Mouse (Mus musculus) gastrocnemius, adult 18-20 months (tissue): ENCODE measurements around the gene Scand1. TPM values are rescaled to one million over a fixed set of nuclear protein-coding genes. Genes with fewer than 3 reads are reported as not detected.

Experiments
- DNase-seq: peaks from one replicate; pipeline ENCODE4 v3.0.0; 2021; ENCODE audit warnings: low spot score
- total RNA-seq, 2 experiments: library from RNA; stranded (reverse); gene quantifications; 2 replicates each; pipeline ENCODE4 v1.2.3; 2021

Scand1 gene
- total RNA-seq, 2 experiments from 2014 or later, result 64.7 to 64.8 TPM

GRCm38 (mm10) chr2:156309948-156310347 lies 2.6 kb downstream of the Scand1 start:
- no peak for DNase-seq

- DNase-seq, result no peak
Observed at GRCm38 (mm10) chr2:156307261-156307660, 5.2 kb downstream of the Scand1 start.

- no peak for DNase-seq
Observed at GRCm38 (mm10) chr2:156305818-156306217, 6.7 kb downstream of the Scand1 start.

GRCm38 (mm10) chr2:156304351-156304750 lies 8.2 kb downstream of the Scand1 start:
- DNase-seq, result no peak

GRCm38 (mm10) chr2:156302063-156302462 lies 10.4 kb downstream of the Scand1 start:
- DNase-seq, result no peak

GRCm38 (mm10) chr2:156298458-156298857 lies 14.0 kb downstream of the Scand1 start:
- no peak for DNase-seq

GRCm38 (mm10) chr2:156297653-156298052 lies 14.9 kb downstream of the Scand1 start:
- DNase-seq, result no peak

GRCm38 (mm10) chr2:156296190-156296589 lies 16.3 kb downstream of the Scand1 start:
- DNase-seq, result no peak

GRCm38 (mm10) chr2:156295601-156296063 lies 16.9 kb downstream of the Scand1 start:
- no peak for DNase-seq

- no peak for DNase-seq
Observed at GRCm38 (mm10) chr2:156291998-156292397, 20.5 kb downstream of the Scand1 start.

- DNase-seq, result no peak
Observed at GRCm38 (mm10) chr2:156289552-156290160, 22.8 kb downstream of the Scand1 start.

GRCm38 (mm10) chr2:156288222-156288621 lies 24.3 kb downstream of the Scand1 start:
- no peak for DNase-seq

- no peak for DNase-seq
Observed at GRCm38 (mm10) chr2:156286733-156287132, 25.8 kb downstream of the Scand1 start.

- DNase-seq, result no peak
Observed at GRCm38 (mm10) chr2:156285161-156285560, 27.3 kb downstream of the Scand1 start.

- no peak for DNase-seq
Observed at GRCm38 (mm10) chr2:156281227-156281626, 31.3 kb downstream of the Scand1 start.

- peak; percentile 91 for DNase-seq
Observed at GRCm38 (mm10) chr2:156278226-156279017, 34.1 kb downstream of the Scand1 start.

GRCm38 (mm10) chr2:156272553-156272952 lies 40.0 kb downstream of the Scand1 start:
- no peak for DNase-seq

GRCm38 (mm10) chr2:156267636-156268035 lies 44.9 kb downstream of the Scand1 start:
- no peak for DNase-seq

- DNase-seq, result no peak
Observed at GRCm38 (mm10) chr2:156263204-156263893, 49.2 kb downstream of the Scand1 start.
